Mouse (Mus musculus) liver, embryonic 12.5 days (tissue): ENCODE measurements around the gene Adamts2. TPM values are rescaled to one million over a fixed set of nuclear protein-coding genes. Genes with fewer than 3 reads are reported as not detected.

Source experiments
- ATAC-seq: fragments of 200-750 bp; cut with Nextera tagmentation; 2 replicates; pipeline ENCODE4 v1.8.0; 2017; ENCODE audit warnings: moderate number of reproducible peaks, mild to moderate bottlenecking, moderate library complexity
- H3K27ac ChIP-seq: fragments of 300-500 bp; sonication (generic); 2 replicates; pipeline ENCODE4 v1.5.1; 2016; ENCODE audit warnings: mild to moderate bottlenecking
- H3K27me3 ChIP-seq: fragments of 300-500 bp; sonication (generic); replicated peaks from 2 replicates; pipeline ENCODE4 v1.6.1; 2016; ENCODE audit warnings: mild to moderate bottlenecking, moderate library complexity
- H3K36me3 ChIP-seq: fragments of 300-500 bp; sonication (generic); 2 replicates; pipeline ENCODE4 v1.6.1; 2016; ENCODE audit warnings: mild to moderate bottlenecking, moderate library complexity
- H3K4me1 ChIP-seq: fragments of 300-500 bp; sonication (generic); 2 replicates; pipeline ENCODE4 v1.6.1; 2016
- H3K4me2 ChIP-seq: fragments of 300-500 bp; sonication (generic); 2 replicates; pipeline ENCODE4 v1.6.1; 2016; ENCODE audit warnings: mild to moderate bottlenecking, moderate library complexity
- H3K4me3 ChIP-seq: fragments of 300-500 bp; sonication (generic); 2 replicates; pipeline ENCODE4 v1.5.1; 2016; ENCODE audit warnings: mild to moderate bottlenecking, moderate library complexity
- H3K9ac ChIP-seq: fragments of 300-500 bp; sonication (generic); 2 replicates; pipeline ENCODE4 v1.6.1; 2016; ENCODE audit warnings: mild to moderate bottlenecking, moderate library complexity
- H3K9me3 ChIP-seq: fragments of 300-500 bp; sonication (generic); replicated peaks from 2 replicates; pipeline ENCODE4 v1.6.1; 2016; ENCODE audit warnings: mild to moderate bottlenecking, moderate library complexity
- WGBS: fragments of 180-500 bp; shearing (Covaris S2); methylation state at CpG from one replicate; pipeline ENCODE4 v1.1.7; 2016; ENCODE audit not compliant: insufficient replicate concordance; 5-methylcytosine and 5-hydroxymethylcytosine counted together
- polyA plus RNA-seq: library from polyadenylated mRNA; unstranded; fragments of >200 nt; fragmentation: Nextera tagmentation; extraction: Ambion mirVana; gene quantifications from 2 replicates; pipeline ENCODE4 v1.2.1, GENCODE M21; 2016

Gene Adamts2
- polyA plus RNA-seq, 1 experiment from 2014 or later = 4.4 TPM

DNA sequence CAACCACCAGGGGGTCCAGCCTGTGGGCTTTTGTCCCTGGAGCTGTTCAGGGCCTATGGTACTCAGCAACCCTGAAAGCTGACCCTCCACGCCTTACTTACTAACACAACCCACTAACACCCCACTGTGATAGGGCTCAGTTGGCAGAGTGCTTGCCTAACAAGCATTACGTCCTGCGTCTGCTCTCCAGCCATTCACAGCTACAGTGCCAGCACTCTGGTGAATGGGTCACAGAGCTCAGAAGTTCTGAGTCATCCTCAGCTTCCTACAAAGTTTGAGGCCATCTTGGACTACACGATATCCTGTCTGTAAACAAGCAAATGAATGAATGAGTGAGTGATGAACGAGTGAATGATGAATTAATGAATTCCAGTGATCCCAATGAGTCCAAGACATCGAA is 118.5 kb downstream of the Adamts2 start:
- Histone ChIP-seq H3K4me2 (no peak overlapping the region), H3K9me3 (no peaks in the 10 kb centered on the region), H3K9ac (no peak overlapping the region), H3K4me3 (no peak overlapping the region), H3K4me1 (no peaks in the 10 kb centered on the region), H3K27ac (no peak overlapping the region), H3K36me3 (no peaks in the 10 kb centered on the region), H3K27me3 (no peaks in the 10 kb centered on the region)
- WGBS = 68% methylated on average over 6 of the region's 6 CpGs
- ATAC-seq = no peak

DNA sequence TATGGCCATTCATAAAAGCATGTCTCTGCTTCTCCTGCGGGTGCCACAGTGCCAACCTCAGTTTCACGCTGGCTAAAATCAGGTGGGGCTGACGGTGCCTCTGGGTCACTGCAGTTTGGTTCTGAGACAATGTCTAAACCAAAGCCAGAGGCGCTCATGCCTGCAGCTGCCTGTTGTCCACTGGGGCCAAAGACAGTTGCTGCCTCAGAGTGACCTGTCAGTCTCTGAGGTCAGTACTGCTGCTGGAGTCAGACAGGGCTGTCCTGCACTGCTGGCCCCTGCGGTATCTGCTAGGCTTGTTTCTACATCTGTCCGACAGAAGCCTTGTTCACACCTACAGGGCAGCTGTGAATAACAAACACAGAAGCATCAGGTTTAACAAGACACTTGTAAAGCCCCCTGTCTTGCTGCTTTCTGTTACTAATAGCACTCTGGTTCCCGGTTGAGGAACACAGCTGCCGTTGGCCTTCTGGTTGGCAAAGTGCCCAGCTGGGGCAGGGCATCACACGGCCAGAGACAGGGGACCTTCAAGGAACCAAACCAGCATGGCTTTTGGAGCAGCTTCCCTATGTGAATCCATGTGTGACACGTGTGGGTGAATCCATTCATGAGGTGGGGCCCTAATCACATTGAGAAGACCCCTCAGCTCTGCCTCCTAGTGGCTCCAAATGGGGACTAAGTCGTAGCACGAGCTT is 119.1 kb downstream of the Adamts2 start:
- Histone ChIP-seq H3K27ac (no peak overlapping the region), H3K4me3 (no peak overlapping the region), H3K9ac (no peak overlapping the region), H3K4me1 (no peaks in the 10 kb centered on the region), H3K4me2 (no peak overlapping the region), H3K36me3 (no peaks in the 10 kb centered on the region), H3K27me3 (no peaks in the 10 kb centered on the region), H3K9me3 (no peaks in the 10 kb centered on the region)
- WGBS = 56% methylated on average over 12 of the region's 12 CpGs
- no peak for ATAC-seq

DNA sequence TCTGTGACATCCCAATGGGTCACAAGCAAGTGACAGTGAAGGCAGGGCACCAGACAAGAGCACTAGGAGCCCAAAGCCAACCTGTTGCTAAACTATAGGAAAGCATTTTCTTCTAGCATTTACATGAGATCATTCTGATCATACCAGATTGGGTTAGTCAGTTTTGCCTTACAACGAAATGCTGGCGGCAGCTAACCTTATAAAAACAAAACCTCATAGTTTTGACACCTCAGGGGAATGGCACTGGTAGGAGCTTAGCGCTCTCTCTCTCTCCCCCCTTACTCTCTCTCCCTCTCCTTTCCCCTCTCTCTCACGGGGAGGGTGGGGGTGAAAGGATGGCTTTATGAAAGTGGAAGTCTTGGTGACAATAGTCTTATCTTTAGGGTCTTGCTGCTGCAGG is 123.7 kb downstream of the Adamts2 start:
- no peak overlapping the region for H3K4me3 ChIP-seq
- no peaks in the 10 kb centered on the region for H3K36me3 ChIP-seq
- no peak overlapping the region for H3K27ac ChIP-seq
- H3K9me3 ChIP-seq = no peaks in the 10 kb centered on the region
- no peaks in the 10 kb centered on the region for H3K4me1 ChIP-seq
- ATAC-seq = no peak
- no peak overlapping the region for H3K4me2 ChIP-seq
- H3K9ac ChIP-seq = no peak overlapping the region
- no peaks in the 10 kb centered on the region for H3K27me3 ChIP-seq
- WGBS = 64% methylated on average over 4 of the region's 4 CpGs

DNA sequence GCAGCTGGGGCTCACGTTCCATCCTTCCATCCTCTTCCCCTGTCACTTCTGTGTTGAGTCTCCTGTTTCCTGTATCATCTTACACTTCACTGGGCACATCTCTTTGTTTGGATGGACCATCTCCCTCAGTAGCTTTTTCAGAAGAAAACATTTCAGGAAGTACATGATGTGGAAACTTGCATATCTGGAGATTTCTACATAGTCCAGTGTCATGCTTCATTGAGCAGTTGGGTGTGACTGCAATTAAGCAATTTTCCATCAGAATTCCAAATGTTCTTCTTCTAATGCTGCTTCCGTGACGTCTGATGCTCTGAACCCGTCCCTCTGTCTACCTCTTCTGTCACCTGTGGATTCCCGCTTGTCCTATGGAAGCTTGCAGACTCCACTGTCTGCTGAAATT is 124.2 kb downstream of the Adamts2 start:
- Histone ChIP-seq H3K27me3 (no peaks in the 10 kb centered on the region), H3K9ac (no peak overlapping the region), H3K36me3 (no peaks in the 10 kb centered on the region), H3K27ac (no peak overlapping the region), H3K4me1 (no peaks in the 10 kb centered on the region), H3K9me3 (no peaks in the 10 kb centered on the region), H3K4me3 (no peak overlapping the region), H3K4me2 (no peak overlapping the region)
- WGBS = 54% methylated on average over 5 of the region's 5 CpGs
- ATAC-seq = no peak

DNA sequence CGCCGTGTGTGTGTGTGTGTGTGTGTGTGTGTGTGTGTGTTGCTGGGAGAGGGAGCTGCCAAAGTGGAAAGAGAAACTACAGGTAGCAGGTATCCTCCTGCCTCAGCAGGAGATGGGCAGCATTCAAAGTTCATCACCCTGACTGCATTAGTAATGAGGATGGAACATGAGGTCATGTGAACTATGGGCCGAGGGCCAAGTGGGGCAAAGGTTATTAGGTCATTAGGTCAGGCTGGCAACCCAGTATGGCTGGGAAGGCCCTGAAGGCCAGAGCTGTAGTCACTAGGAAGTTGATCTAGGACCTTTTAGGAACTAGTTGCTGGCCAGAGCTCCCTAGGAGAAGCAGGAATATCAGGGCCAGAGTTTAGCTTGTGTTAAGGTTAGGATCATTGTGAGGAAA is 131.3 kb downstream of the Adamts2 start:
- 44% methylated on average over 3 of the region's 3 CpGs for WGBS
- Histone ChIP-seq H3K36me3 (no peaks in the 10 kb centered on the region), H3K4me1 (no peaks in the 10 kb centered on the region), H3K27ac (no peak overlapping the region), H3K4me2 (no peak overlapping the region), H3K9me3 (no peaks in the 10 kb centered on the region), H3K27me3 (no peaks in the 10 kb centered on the region), H3K4me3 (no peak overlapping the region), H3K9ac (no peak overlapping the region)
- ATAC-seq = no peak

DNA sequence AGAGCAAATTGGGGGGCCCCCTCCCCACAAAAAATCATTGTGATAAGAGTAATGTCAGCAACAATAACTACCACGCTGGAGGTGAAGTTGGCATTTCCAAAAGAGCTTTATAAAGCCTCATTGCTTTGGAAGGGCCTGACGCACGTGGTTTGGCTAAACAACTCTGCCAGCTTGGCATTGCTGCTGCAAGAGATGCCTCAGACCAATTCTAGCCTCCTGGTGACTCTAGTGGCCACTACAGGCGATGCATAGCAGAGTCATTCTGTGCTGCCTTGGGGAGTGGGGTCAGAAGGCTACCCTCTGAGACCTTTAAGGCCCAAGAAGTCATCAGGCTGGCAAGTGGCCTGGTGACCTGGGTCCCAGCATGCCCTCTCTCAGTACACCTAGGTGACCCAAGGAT is 132.2 kb downstream of the Adamts2 start:
- Histone ChIP-seq H3K27me3 (no peaks in the 10 kb centered on the region), H3K4me1 (no peaks in the 10 kb centered on the region), H3K4me3 (no peak overlapping the region), H3K4me2 (no peak overlapping the region), H3K9me3 (no peaks in the 10 kb centered on the region), H3K27ac (no peak overlapping the region), H3K9ac (no peak overlapping the region), H3K36me3 (no peaks in the 10 kb centered on the region)
- WGBS = 56% methylated on average over 4 of the region's 4 CpGs
- no peak for ATAC-seq

DNA sequence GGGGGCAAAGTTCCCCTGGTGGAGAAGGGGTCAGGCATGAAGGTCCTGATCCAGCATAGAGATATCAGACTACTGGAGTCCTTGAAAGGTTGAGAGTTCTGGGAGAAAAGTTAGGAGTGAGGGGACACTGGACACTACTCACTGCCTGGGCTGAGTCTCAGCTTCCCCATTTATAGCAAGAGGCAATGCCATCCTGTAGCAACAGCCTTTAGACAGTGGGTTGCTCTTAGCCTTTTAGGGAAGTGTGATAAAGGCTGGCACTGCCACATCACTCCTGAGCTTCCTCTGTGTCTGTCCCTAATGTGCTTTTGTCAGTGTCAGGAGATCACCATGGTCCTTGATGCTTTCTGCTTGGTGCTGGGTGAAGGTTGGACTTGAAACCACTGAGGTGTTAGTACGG is 134.7 kb downstream of the Adamts2 start:
- ATAC-seq = no peak
- H3K4me1 ChIP-seq = no peaks in the 10 kb centered on the region
- H3K36me3 ChIP-seq = no peaks in the 10 kb centered on the region
- H3K27me3 ChIP-seq = no peaks in the 10 kb centered on the region
- H3K9ac ChIP-seq = no peak overlapping the region
- no peaks in the 10 kb centered on the region for H3K9me3 ChIP-seq
- no peak overlapping the region for H3K4me2 ChIP-seq
- no peak overlapping the region for H3K27ac ChIP-seq
- H3K4me3 ChIP-seq = no peak overlapping the region
- WGBS = 79% methylated on average over 1 of the region's 1 CpGs

DNA sequence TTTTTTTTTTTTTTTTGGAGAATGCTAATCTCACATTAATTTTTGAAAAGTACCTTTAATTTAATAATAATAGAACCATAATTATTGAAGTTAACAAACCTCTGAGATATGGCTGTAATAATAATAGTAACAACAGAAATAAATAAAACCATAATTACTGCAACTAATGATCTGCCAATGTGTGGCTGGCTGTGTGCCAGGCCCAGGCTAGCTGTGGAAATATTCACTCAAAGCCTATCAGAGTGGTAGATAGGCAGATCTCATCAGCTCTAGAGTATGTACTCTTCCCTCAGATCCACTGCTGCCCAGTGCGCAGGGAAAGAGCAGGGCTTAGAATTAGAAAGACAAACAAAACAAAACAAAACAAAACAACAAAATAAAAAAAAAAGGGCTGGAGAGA is 136.6 kb downstream of the Adamts2 start:
- Histone ChIP-seq H3K4me3 (no peak overlapping the region), H3K4me2 (no peak overlapping the region), H3K27me3 (no peaks in the 10 kb centered on the region), H3K9me3 (no peaks in the 10 kb centered on the region), H3K9ac (no peak overlapping the region), H3K36me3 (no peaks in the 10 kb centered on the region), H3K27ac (no peak overlapping the region), H3K4me1 (no peaks in the 10 kb centered on the region)
- no peak for ATAC-seq
- 93% methylated on average over 1 of the region's 1 CpGs for WGBS

DNA sequence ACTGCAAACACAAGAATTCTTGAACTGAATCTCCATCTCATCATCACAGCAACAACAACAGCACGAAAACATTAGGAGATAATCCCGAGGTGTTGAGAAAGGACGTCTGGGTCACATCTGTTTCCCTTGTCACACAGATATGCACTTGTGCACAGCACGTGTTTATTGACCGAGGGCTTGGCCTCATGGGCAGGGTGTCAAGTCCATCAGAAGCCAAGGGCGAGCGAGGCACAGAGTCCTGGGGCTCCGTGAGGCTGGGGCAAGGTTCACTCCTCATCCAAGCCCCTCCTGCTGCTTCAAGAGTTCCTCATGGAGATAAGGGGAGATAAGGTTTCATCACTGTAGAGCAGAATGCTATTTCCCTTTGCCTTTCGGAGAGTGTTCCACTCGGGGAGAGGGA is 137.6 kb downstream of the Adamts2 start:
- WGBS = 20% methylated on average over 10 of the region's 10 CpGs
- Histone ChIP-seq H3K4me1 (no peaks in the 10 kb centered on the region), H3K4me2 (no peak overlapping the region), H3K9me3 (no peaks in the 10 kb centered on the region), H3K27ac (no peak overlapping the region), H3K27me3 (no peaks in the 10 kb centered on the region), H3K36me3 (no peaks in the 10 kb centered on the region), H3K9ac (no peak overlapping the region), H3K4me3 (no peak overlapping the region)
- ATAC-seq = no peak

DNA sequence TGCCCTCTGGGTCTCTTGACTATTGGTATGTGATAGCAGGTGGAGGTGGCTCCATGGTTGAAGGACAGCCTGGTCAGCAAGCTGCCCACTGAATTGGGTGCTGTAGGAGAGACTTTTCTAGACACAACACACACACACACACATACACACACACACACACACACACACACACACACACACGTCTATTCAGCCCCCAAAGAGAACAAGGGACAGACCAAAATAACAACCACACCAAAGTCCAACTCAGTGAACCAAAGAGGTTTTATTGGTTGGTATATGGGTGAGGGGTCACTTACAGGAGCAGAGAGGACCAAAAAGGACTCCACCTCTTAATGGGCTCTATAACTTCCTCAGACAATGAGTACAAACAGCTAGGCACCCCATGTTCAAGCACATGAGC is 140.3 kb downstream of the Adamts2 start:
- no peak overlapping the region for H3K4me3 ChIP-seq
- no peaks in the 10 kb centered on the region for H3K27me3 ChIP-seq
- H3K36me3 ChIP-seq = no peaks in the 10 kb centered on the region
- no peak overlapping the region for H3K4me2 ChIP-seq
- H3K4me1 ChIP-seq = no peaks in the 10 kb centered on the region
- H3K27ac ChIP-seq = no peak overlapping the region
- no peaks in the 10 kb centered on the region for H3K9me3 ChIP-seq
- no peak overlapping the region for H3K9ac ChIP-seq
- no peak for ATAC-seq
- 44% methylated on average over 1 of the region's 1 CpGs for WGBS

DNA sequence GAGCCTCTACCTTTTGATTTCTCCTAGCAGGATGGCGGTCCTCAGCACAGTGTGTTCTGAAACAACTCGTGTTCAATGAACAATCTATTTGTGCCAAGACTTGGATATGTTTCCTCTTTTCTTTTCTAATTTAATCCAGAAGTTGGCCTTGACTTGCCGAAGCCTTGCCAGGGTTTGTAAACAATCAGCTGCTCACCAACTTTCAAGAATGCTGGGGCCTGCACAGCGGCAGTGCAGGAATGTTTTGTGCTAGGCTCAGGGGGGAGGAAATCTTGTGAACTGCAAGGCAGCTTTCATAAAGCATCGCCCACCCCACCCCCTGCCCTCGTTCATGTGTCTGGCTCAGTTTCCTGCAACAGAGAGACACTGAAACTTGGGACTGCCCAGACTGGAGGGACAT is 143.1 kb downstream of the Adamts2 start:
- no peak overlapping the region for H3K4me2 ChIP-seq
- no peaks in the 10 kb centered on the region for H3K27me3 ChIP-seq
- no peaks in the 10 kb centered on the region for H3K4me1 ChIP-seq
- H3K27ac ChIP-seq = no peak overlapping the region
- no peaks in the 10 kb centered on the region for H3K36me3 ChIP-seq
- 60% methylated on average over 6 of the region's 6 CpGs for WGBS
- H3K9ac ChIP-seq = no peak overlapping the region
- ATAC-seq = no peak
- H3K9me3 ChIP-seq = no peaks in the 10 kb centered on the region
- H3K4me3 ChIP-seq = no peak overlapping the region

DNA sequence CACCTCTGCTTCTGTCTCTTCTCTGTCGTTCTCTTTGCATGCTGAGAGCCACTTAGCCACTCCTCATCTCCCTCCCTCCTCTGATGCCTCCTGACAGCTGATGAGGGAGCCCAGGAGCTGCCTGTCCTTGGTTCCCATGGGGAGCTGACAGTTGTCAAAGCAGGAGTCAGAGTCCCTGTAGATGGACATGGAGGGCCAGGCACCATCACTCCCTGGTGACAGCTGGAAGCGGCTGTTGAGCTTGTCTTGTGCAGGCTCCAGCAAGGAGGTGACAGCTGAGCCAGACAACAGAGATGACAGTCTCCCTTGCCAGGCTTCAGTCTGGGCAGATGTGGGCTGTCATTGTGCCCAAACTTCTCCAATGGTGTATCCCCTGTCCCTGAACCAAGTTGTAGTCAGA is 144.6 kb downstream of the Adamts2 start:
- Histone ChIP-seq H3K9ac (no peak overlapping the region), H3K4me3 (no peak overlapping the region), H3K27ac (no peak overlapping the region), H3K9me3 (no peaks in the 10 kb centered on the region), H3K4me1 (no peaks in the 10 kb centered on the region), H3K27me3 (no peaks in the 10 kb centered on the region; the same call in 1 of the 2 replicates), H3K4me2 (no peak overlapping the region), H3K36me3 (no peaks in the 10 kb centered on the region)
- ATAC-seq = no peak
- 15% methylated on average over 2 of the region's 2 CpGs for WGBS

DNA sequence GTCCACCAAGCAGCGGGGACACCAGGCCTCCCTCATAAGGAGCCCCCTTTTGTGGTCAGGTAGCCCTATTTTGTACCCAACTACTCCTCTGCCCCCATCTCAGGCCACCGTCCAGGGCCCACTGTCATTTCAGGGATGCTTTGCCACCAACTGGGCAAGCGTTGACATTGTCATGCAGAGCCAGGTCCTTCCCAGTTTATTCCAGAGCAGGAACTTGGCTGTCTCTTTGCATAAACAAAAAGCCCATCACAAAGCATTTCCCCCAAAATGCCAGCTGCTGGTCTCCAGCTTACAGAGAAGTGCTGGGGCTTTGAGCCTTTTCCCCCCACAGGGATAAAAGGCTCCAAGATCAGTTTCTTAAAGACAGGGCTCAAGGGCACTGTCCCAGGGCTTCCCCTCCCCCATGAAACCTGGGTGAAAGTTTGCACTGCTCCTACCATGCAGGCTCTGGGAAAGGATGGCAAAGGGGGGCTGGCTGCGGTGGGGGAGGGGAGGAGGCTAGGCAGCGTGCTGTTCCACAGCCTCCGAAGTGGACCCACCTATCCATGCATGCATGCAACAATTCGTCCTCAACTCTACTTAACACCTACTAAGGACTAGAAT is 149.2 kb downstream of the Adamts2 start:
- H3K27ac ChIP-seq = no peak overlapping the region
- H3K9me3 ChIP-seq = no peaks in the 10 kb centered on the region
- H3K4me3 ChIP-seq = no peak overlapping the region
- no peak overlapping the region for H3K4me2 ChIP-seq
- no peak for ATAC-seq
- no peaks in the 10 kb centered on the region; the same call in 1 of the 2 replicates for H3K27me3 ChIP-seq
- no peak overlapping the region for H3K9ac ChIP-seq
- no peaks in the 10 kb centered on the region for H3K36me3 ChIP-seq
- WGBS = 29% methylated on average over 7 of the region's 7 CpGs
- no peaks in the 10 kb centered on the region for H3K4me1 ChIP-seq
